Mouse (Mus musculus): Measurements from ENCODE around the gene Ccr7. TPM values are rescaled to one million over a fixed set of nuclear protein-coding genes. Genes with fewer than 3 reads are reported as not detected.

The Ccr7 gene
- polyA plus RNA-seq, 1 experiment: 0.38 TPM

- Histone ChIP-seq H3K4me3 (no peak overlapping the region), H3K79me2 (ENCODE audit: control insufficient read depth, insufficient read depth) (no peaks in the 10 kb centered on the region), H3K4me2 (ENCODE audit: low read depth) (peak overlapping the region; percentile 7), H3ac (ENCODE audit: control insufficient read depth, insufficient read length) (no peak overlapping the region), H3K27me3 (ENCODE audit: control insufficient read depth, insufficient read depth, insufficient read length) (peaks cover 7% of the 10 kb centered on the region), H3K36me3 (ENCODE audit: control insufficient read depth, insufficient read depth) (no peaks in the 10 kb centered on the region)
- TF ChIP-seq CEBPB (IDR thresholded peaks at IDR 0.05; ENCODE audit: insufficient read depth, poor library complexity, severe bottlenecking) (no peak), TCF3 (IDR thresholded peaks at IDR 0.05; ENCODE audit: insufficient read length, low read depth) (no peak), MYOG (IDR thresholded peaks at IDR 0.05; ENCODE audit: control insufficient read depth in 1 of 3, insufficient read depth in 1 of 3, insufficient read length in 2 of 3, low read depth in 2 of 3) (no peak), POLR2AphosphoS2 (IDR thresholded peaks at IDR 0.05; ENCODE audit: insufficient read length, low read depth) (no peak), MYOD1 (IDR thresholded peaks at IDR 0.05; ENCODE audit: control insufficient read depth in 1 of 3, insufficient read length in 2 of 3, low read depth in 2 of 3) (no peak), SRF (IDR thresholded peaks at IDR 0.05; ENCODE audit: control insufficient read depth, insufficient read length, low read depth) (no peak), REST (IDR thresholded peaks at IDR 0.05; ENCODE audit: insufficient read depth, insufficient read length) (no peak), TCF12 (IDR thresholded peaks at IDR 0.05; ENCODE audit: insufficient read depth, poor library complexity, severe bottlenecking) (no peak), USF1 (IDR thresholded peaks at IDR 0.05; ENCODE audit: low read depth) (no peak), POLR2A (IDR thresholded peaks at IDR 0.05; ENCODE audit: insufficient read length, low read depth) (no peak), MAX (IDR thresholded peaks at IDR 0.05; ENCODE audit: low read depth) (no peak), E2F4 (IDR thresholded peaks at IDR 0.05; ENCODE audit: insufficient read depth) (no peak)
Measured at GRCm38 (mm10) chr11:99148400-99148799, 6.5 kb downstream of the Ccr7 start.

DNA sequence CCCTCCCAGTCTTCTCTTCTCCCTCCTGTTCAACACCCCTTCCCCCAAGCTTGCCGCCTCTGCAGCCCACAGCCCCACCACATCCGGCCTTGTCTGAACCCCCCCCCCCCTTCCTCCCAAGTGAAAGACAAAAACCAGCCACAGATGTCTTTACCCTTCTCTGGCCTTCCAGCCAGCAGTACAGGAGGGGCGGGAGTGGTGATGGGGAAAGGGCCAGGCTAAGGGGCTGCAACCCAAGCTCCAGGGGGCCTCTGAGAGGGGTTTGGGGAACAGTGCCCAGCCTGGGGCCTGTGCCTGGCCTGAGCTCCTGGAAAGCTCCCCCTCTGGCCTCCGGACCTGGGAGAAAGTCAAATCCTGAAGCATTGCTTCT, 7.0 kb downstream of the Ccr7 start:
- Histone ChIP-seq H3K4me3 (no peak overlapping the region), H3ac (ENCODE audit: control insufficient read depth, insufficient read length) (no peak overlapping the region), H3K27me3 (ENCODE audit: control insufficient read depth, insufficient read depth, insufficient read length) (peaks cover 7% of the 10 kb centered on the region), H3K36me3 (ENCODE audit: control insufficient read depth, insufficient read depth) (no peaks in the 10 kb centered on the region), H3K79me2 (ENCODE audit: control insufficient read depth, insufficient read depth) (no peaks in the 10 kb centered on the region), H3K4me2 (ENCODE audit: low read depth) (peak overlapping the region; percentile 38)
- no peak for TF ChIP-seq TCF12 (IDR thresholded peaks at IDR 0.05; ENCODE audit: insufficient read depth, poor library complexity, severe bottlenecking)
- no peak for TF ChIP-seq USF1 (IDR thresholded peaks at IDR 0.05; ENCODE audit: low read depth)
- no peak for TF ChIP-seq MAX (IDR thresholded peaks at IDR 0.05; ENCODE audit: low read depth)
- no peak for TF ChIP-seq POLR2A (IDR thresholded peaks at IDR 0.05; ENCODE audit: insufficient read length, low read depth)
- TF ChIP-seq MYOG (IDR thresholded peaks at IDR 0.05; ENCODE audit: control insufficient read depth in 1 of 3, insufficient read depth in 1 of 3, insufficient read length in 2 of 3, low read depth in 2 of 3): no peak
- TF ChIP-seq MYOD1 (IDR thresholded peaks at IDR 0.05; ENCODE audit: control insufficient read depth in 1 of 3, insufficient read length in 2 of 3, low read depth in 2 of 3): no peak
- TF ChIP-seq CEBPB (IDR thresholded peaks at IDR 0.05; ENCODE audit: insufficient read depth, poor library complexity, severe bottlenecking): no peak
- TF ChIP-seq REST (IDR thresholded peaks at IDR 0.05; ENCODE audit: insufficient read depth, insufficient read length): no peak
- TF ChIP-seq E2F4 (IDR thresholded peaks at IDR 0.05; ENCODE audit: insufficient read depth): no peak
- TF ChIP-seq TCF3 (IDR thresholded peaks at IDR 0.05; ENCODE audit: insufficient read length, low read depth): no peak
- no peak for TF ChIP-seq POLR2AphosphoS2 (IDR thresholded peaks at IDR 0.05; ENCODE audit: insufficient read length, low read depth)

GRCm38 (mm10) chr11:99147041-99147919, 7.6 kb downstream of the Ccr7 start:
- Histone ChIP-seq H3K4me2 (ENCODE audit: low read depth) (peak overlapping the region; percentile 38), H3K27me3 (ENCODE audit: control insufficient read depth, insufficient read depth, insufficient read length) (peaks cover 5% of the 10 kb centered on the region), H3K4me3 (no peak overlapping the region), H3K79me2 (ENCODE audit: control insufficient read depth, insufficient read depth) (no peaks in the 10 kb centered on the region), H3K36me3 (ENCODE audit: control insufficient read depth, insufficient read depth) (no peaks in the 10 kb centered on the region), H3ac (ENCODE audit: control insufficient read depth, insufficient read length) (no peak overlapping the region)
- TF ChIP-seq MYOD1 (IDR thresholded peaks at IDR 0.05; ENCODE audit: control insufficient read depth in 1 of 3, insufficient read length in 2 of 3, low read depth in 2 of 3): peak; percentile 82 to 98 (median 95)
- peak; percentile 36 for TF ChIP-seq SRF (IDR thresholded peaks at IDR 0.05; ENCODE audit: control insufficient read depth, insufficient read length, low read depth)
- TF ChIP-seq TCF3 (IDR thresholded peaks at IDR 0.05; ENCODE audit: insufficient read length, low read depth): peak; percentile 82
- no peak for TF ChIP-seq E2F4 (IDR thresholded peaks at IDR 0.05; ENCODE audit: insufficient read depth)
- no peak for TF ChIP-seq CEBPB (IDR thresholded peaks at IDR 0.05; ENCODE audit: insufficient read depth, poor library complexity, severe bottlenecking)
- no peak for TF ChIP-seq REST (IDR thresholded peaks at IDR 0.05; ENCODE audit: insufficient read depth, insufficient read length)
- TF ChIP-seq POLR2AphosphoS2 (IDR thresholded peaks at IDR 0.05; ENCODE audit: insufficient read length, low read depth): no peak
- peak; percentile 90 to 100 (median 97) for TF ChIP-seq MYOG (IDR thresholded peaks at IDR 0.05; ENCODE audit: control insufficient read depth in 1 of 3, insufficient read depth in 1 of 3, insufficient read length in 2 of 3, low read depth in 2 of 3)
- TF ChIP-seq TCF12 (IDR thresholded peaks at IDR 0.05; ENCODE audit: insufficient read depth, poor library complexity, severe bottlenecking): peak; percentile 95
- TF ChIP-seq USF1 (IDR thresholded peaks at IDR 0.05; ENCODE audit: low read depth): no peak

DNA sequence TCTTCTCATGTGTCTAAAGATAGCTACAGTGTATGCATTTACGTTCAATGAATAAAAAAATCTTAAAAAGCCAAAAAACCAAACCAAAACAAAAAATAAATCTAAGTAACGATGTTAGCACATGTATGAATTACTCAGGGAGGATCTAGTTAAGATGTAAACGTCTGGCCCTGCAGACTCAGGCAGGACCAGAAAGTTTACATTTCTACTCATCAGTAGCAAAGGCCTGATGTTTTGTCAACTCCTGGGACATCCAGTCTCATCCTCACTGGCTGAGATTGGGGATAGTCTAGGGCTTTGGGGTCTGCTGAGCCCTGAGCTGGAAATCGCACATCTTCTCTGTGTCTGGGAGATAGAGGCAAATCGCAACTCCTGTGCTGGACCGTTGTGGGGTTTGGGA, 8.3 kb downstream of the Ccr7 start:
- Histone ChIP-seq H3K36me3 (ENCODE audit: control insufficient read depth, insufficient read depth) (no peaks in the 10 kb centered on the region), H3K4me3 (no peak overlapping the region), H3ac (ENCODE audit: control insufficient read depth, insufficient read length) (no peak overlapping the region), H3K79me2 (ENCODE audit: control insufficient read depth, insufficient read depth) (no peaks in the 10 kb centered on the region), H3K27me3 (ENCODE audit: control insufficient read depth, insufficient read depth, insufficient read length) (no peaks in the 10 kb centered on the region), H3K4me2 (ENCODE audit: low read depth) (no peak overlapping the region)
- no peak for TF ChIP-seq CEBPB (IDR thresholded peaks at IDR 0.05; ENCODE audit: insufficient read depth, poor library complexity, severe bottlenecking)
- no peak for TF ChIP-seq USF1 (IDR thresholded peaks at IDR 0.05; ENCODE audit: low read depth)
- no peak for TF ChIP-seq E2F4 (IDR thresholded peaks at IDR 0.05; ENCODE audit: insufficient read depth)
- TF ChIP-seq MYOG (IDR thresholded peaks at IDR 0.05; ENCODE audit: control insufficient read depth in 1 of 3, insufficient read depth in 1 of 3, insufficient read length in 2 of 3, low read depth in 2 of 3): no peak
- no peak for TF ChIP-seq TCF3 (IDR thresholded peaks at IDR 0.05; ENCODE audit: insufficient read length, low read depth)
- TF ChIP-seq MYOD1 (IDR thresholded peaks at IDR 0.05; ENCODE audit: control insufficient read depth in 1 of 3, insufficient read length in 2 of 3, low read depth in 2 of 3): no peak
- TF ChIP-seq POLR2AphosphoS2 (IDR thresholded peaks at IDR 0.05; ENCODE audit: insufficient read length, low read depth): no peak
- TF ChIP-seq REST (IDR thresholded peaks at IDR 0.05; ENCODE audit: insufficient read depth, insufficient read length): no peak
- TF ChIP-seq SRF (IDR thresholded peaks at IDR 0.05; ENCODE audit: control insufficient read depth, insufficient read length, low read depth): no peak
- TF ChIP-seq POLR2A (IDR thresholded peaks at IDR 0.05; ENCODE audit: insufficient read length, low read depth): no peak
- no peak for TF ChIP-seq TCF12 (IDR thresholded peaks at IDR 0.05; ENCODE audit: insufficient read depth, poor library complexity, severe bottlenecking)
- no peak for TF ChIP-seq MAX (IDR thresholded peaks at IDR 0.05; ENCODE audit: low read depth)
